Mouse (Mus musculus) forebrain, embryonic 13.5 days (tissue): ENCODE measurements around the gene Cmklr1. TPM values are rescaled to one million over a fixed set of nuclear protein-coding genes. Genes with fewer than 3 reads are reported as not detected.
A peak's percentile ranks its signal among the peaks of the same experiment; 100 is the strongest.

Experiments used
- ATAC-seq: fragments of 200-750 bp; cut with Nextera tagmentation; 2 replicates; pipeline ENCODE4 v1.8.0; 2017
- H3K27ac ChIP-seq: fragments of 300-500 bp; sonication (generic); 2 replicates; pipeline ENCODE4 v1.5.1; 2015; ENCODE audit warnings: inconsistent platforms, mild to moderate bottlenecking, moderate library complexity
- H3K27me3 ChIP-seq: fragments of 300-500 bp; sonication (generic); 2 replicates; pipeline ENCODE4 v1.6.1; 2015; ENCODE audit warnings: mild to moderate bottlenecking, inconsistent platforms
- H3K36me3 ChIP-seq: fragments of 300-500 bp; sonication (generic); 2 replicates; pipeline ENCODE4 v1.6.1; 2015; ENCODE audit warnings: mild to moderate bottlenecking, inconsistent platforms; ENCODE audit not compliant: poor library complexity, severe bottlenecking
- H3K4me1 ChIP-seq: fragments of 300-500 bp; sonication (generic); 2 replicates; pipeline ENCODE4 v1.6.1; 2015; ENCODE audit warnings: inconsistent platforms
- H3K4me2 ChIP-seq: fragments of 300-500 bp; sonication (generic); 2 replicates; pipeline ENCODE4 v1.6.1; 2015; ENCODE audit warnings: inconsistent platforms, mild to moderate bottlenecking, moderate library complexity
- H3K4me3 ChIP-seq: fragments of 300-500 bp; sonication (generic); 2 replicates; pipeline ENCODE4 v1.5.1; 2015; ENCODE audit warnings: mild to moderate bottlenecking, inconsistent platforms
- H3K9ac ChIP-seq: fragments of 300-500 bp; sonication (generic); 2 replicates; pipeline ENCODE4 v1.6.1; 2015; ENCODE audit warnings: mild to moderate bottlenecking, inconsistent platforms
- H3K9me3 ChIP-seq: fragments of 300-500 bp; sonication (generic); replicated peaks from 2 replicates; pipeline ENCODE4 v1.6.1; 2016; ENCODE audit warnings: inconsistent platforms
- WGBS: fragments of 180-500 bp; shearing (Covaris S2); methylation state at CpG from one replicate; pipeline ENCODE4 v1.1.7; 2015; 5-methylcytosine and 5-hydroxymethylcytosine counted together
- polyA plus RNA-seq: library from polyadenylated mRNA; unstranded; fragments of >200 nt; fragmentation: Nextera tagmentation; extraction: Ambion mirVana; gene quantifications from 2 replicates; pipeline ENCODE4 v1.2.1, GENCODE M21; 2015

The Cmklr1 gene
- polyA plus RNA-seq, 1 experiment from 2014 or later = 1.3 TPM

- Histone ChIP-seq H3K27ac (no peak overlapping the region), H3K4me2 (no peak overlapping the region), H3K9ac (no peak overlapping the region), H3K27me3 (peaks cover 20% of the 10 kb centered on the region), H3K4me3 (no peak overlapping the region), H3K9me3 (no peaks in the 10 kb centered on the region), H3K36me3 (no peaks in the 10 kb centered on the region), H3K4me1 (peaks cover 6% of the 10 kb centered on the region; the same call in 1 of the 2 replicates)
- WGBS = 89% methylated on average over 5 of the region's 5 CpGs
- ATAC-seq = no peak
Measured at GRCm38 (mm10) chr5:113648647-113649211, 1.5 kb downstream of the Cmklr1 start.

GRCm38 (mm10) chr5:113647141-113647540 is 3.1 kb downstream of the Cmklr1 start:
- ATAC-seq = no peak
- Histone ChIP-seq H3K9ac (no peak overlapping the region), H3K4me2 (no peak overlapping the region), H3K9me3 (no peaks in the 10 kb centered on the region), H3K4me3 (no peak overlapping the region), H3K27ac (no peak overlapping the region), H3K27me3 (peaks cover 20% of the 10 kb centered on the region), H3K4me1 (peaks cover 12% of the 10 kb centered on the region), H3K36me3 (no peaks in the 10 kb centered on the region)
- 88% methylated on average over 8 of the region's 8 CpGs for WGBS

- Histone ChIP-seq H3K4me1 (peaks cover 5% of the 10 kb centered on the region; the same call in 1 of the 2 replicates), H3K9me3 (no peaks in the 10 kb centered on the region), H3K4me3 (no peak overlapping the region), H3K27me3 (peaks cover 6% of the 10 kb centered on the region), H3K36me3 (no peaks in the 10 kb centered on the region), H3K27ac (no peak overlapping the region), H3K9ac (no peak overlapping the region), H3K4me2 (no peak overlapping the region)
- 90% methylated on average over 4 of the region's 4 CpGs for WGBS
- ATAC-seq = no peak
Measured at GRCm38 (mm10) chr5:113644520-113644919, 5.7 kb downstream of the Cmklr1 start.

- Histone ChIP-seq H3K4me3 (0 out of 2 replicates have a peak overlapping the region, but pooled peaks have one; percentile 14), H3K9ac (no peak overlapping the region), H3K27me3 (no peaks in the 10 kb centered on the region), H3K36me3 (no peaks in the 10 kb centered on the region), H3K4me1 (peaks cover 5% of the 10 kb centered on the region; the same call in 1 of the 2 replicates), H3K27ac (no peak overlapping the region), H3K4me2 (peak overlapping the region; percentile 49), H3K9me3 (no peaks in the 10 kb centered on the region)
- 41% methylated on average over 18 of the region's 18 CpGs for WGBS
- ATAC-seq = peak; percentile 95
Measured at GRCm38 (mm10) chr5:113643107-113643848, 6.9 kb downstream of the Cmklr1 start.

- no peak overlapping the region for H3K27ac ChIP-seq
- H3K4me1 ChIP-seq = peaks cover 5% of the 10 kb centered on the region; the same call in 1 of the 2 replicates
- 56% methylated on average over 6 of the region's 6 CpGs for WGBS
- H3K4me2 ChIP-seq = no peak overlapping the region
- ATAC-seq = no peak
- no peaks in the 10 kb centered on the region for H3K9me3 ChIP-seq
- H3K27me3 ChIP-seq = no peaks in the 10 kb centered on the region
- no peaks in the 10 kb centered on the region for H3K36me3 ChIP-seq
- no peak overlapping the region for H3K4me3 ChIP-seq
- H3K9ac ChIP-seq = no peak overlapping the region
Measured at GRCm38 (mm10) chr5:113641066-113641465, 9.2 kb downstream of the Cmklr1 start.

GRCm38 (mm10) chr5:113639126-113639525 is 11.1 kb downstream of the Cmklr1 start:
- Histone ChIP-seq H3K27me3 (no peaks in the 10 kb centered on the region), H3K9me3 (no peaks in the 10 kb centered on the region), H3K36me3 (no peaks in the 10 kb centered on the region), H3K9ac (no peak overlapping the region), H3K4me1 (peaks cover 5% of the 10 kb centered on the region; the same call in 1 of the 2 replicates), H3K4me2 (no peak overlapping the region), H3K27ac (no peak overlapping the region), H3K4me3 (no peak overlapping the region)
- no peak for ATAC-seq
- 80% methylated on average over 5 of the region's 5 CpGs for WGBS

GRCm38 (mm10) chr5:113638055-113638454 is 12.2 kb downstream of the Cmklr1 start:
- Histone ChIP-seq H3K9ac (no peak overlapping the region), H3K4me1 (peaks cover 1% of the 10 kb centered on the region; the same call in 1 of the 2 replicates), H3K27ac (no peak overlapping the region), H3K27me3 (no peaks in the 10 kb centered on the region), H3K4me2 (no peak overlapping the region), H3K4me3 (no peak overlapping the region), H3K36me3 (no peaks in the 10 kb centered on the region), H3K9me3 (no peaks in the 10 kb centered on the region)
- no peak for ATAC-seq
- WGBS = 91% methylated on average over 12 of the region's 12 CpGs

- no peak overlapping the region for H3K27ac ChIP-seq
- no peak for ATAC-seq
- H3K36me3 ChIP-seq = no peaks in the 10 kb centered on the region
- H3K9ac ChIP-seq = no peak overlapping the region
- no peaks in the 10 kb centered on the region for H3K4me1 ChIP-seq
- H3K4me2 ChIP-seq = no peak overlapping the region
- no peak overlapping the region for H3K4me3 ChIP-seq
- no peaks in the 10 kb centered on the region for H3K27me3 ChIP-seq
- WGBS = 83% methylated on average over 4 of the region's 4 CpGs
- H3K9me3 ChIP-seq = no peaks in the 10 kb centered on the region
Measured at GRCm38 (mm10) chr5:113637631-113638030, 12.6 kb downstream of the Cmklr1 start.

GRCm38 (mm10) chr5:113635861-113636565 is 14.2 kb downstream of the Cmklr1 start:
- H3K4me3 ChIP-seq = no peak overlapping the region
- H3K9ac ChIP-seq = no peak overlapping the region
- H3K27ac ChIP-seq = no peak overlapping the region
- no peaks in the 10 kb centered on the region for H3K9me3 ChIP-seq
- no peaks in the 10 kb centered on the region for H3K27me3 ChIP-seq
- H3K4me2 ChIP-seq = no peak overlapping the region
- WGBS = 86% methylated on average over 15 of the region's 15 CpGs
- no peak for ATAC-seq
- H3K36me3 ChIP-seq = no peaks in the 10 kb centered on the region
- no peaks in the 10 kb centered on the region for H3K4me1 ChIP-seq

- Histone ChIP-seq H3K4me1 (no peaks in the 10 kb centered on the region), H3K4me2 (no peak overlapping the region), H3K27ac (no peak overlapping the region), H3K9ac (no peak overlapping the region), H3K27me3 (no peaks in the 10 kb centered on the region), H3K4me3 (no peak overlapping the region), H3K9me3 (no peaks in the 10 kb centered on the region), H3K36me3 (no peaks in the 10 kb centered on the region)
- WGBS = 86% methylated on average over 7 of the region's 7 CpGs
- ATAC-seq = no peak
Measured at GRCm38 (mm10) chr5:113634887-113635610, 15.2 kb downstream of the Cmklr1 start.

- WGBS = 62% methylated on average over 13 of the region's 13 CpGs
- Histone ChIP-seq H3K36me3 (no peaks in the 10 kb centered on the region), H3K4me2 (no peak overlapping the region), H3K4me3 (no peak overlapping the region), H3K27ac (no peak overlapping the region), H3K9me3 (no peaks in the 10 kb centered on the region), H3K9ac (no peak overlapping the region), H3K4me1 (no peaks in the 10 kb centered on the region), H3K27me3 (no peaks in the 10 kb centered on the region)
- ATAC-seq = no peak
Measured at GRCm38 (mm10) chr5:113634024-113634651, 16.1 kb downstream of the Cmklr1 start.
